27 mouse cellular contexts compared by ENCODE assay signal in the genomic region with DNA sequence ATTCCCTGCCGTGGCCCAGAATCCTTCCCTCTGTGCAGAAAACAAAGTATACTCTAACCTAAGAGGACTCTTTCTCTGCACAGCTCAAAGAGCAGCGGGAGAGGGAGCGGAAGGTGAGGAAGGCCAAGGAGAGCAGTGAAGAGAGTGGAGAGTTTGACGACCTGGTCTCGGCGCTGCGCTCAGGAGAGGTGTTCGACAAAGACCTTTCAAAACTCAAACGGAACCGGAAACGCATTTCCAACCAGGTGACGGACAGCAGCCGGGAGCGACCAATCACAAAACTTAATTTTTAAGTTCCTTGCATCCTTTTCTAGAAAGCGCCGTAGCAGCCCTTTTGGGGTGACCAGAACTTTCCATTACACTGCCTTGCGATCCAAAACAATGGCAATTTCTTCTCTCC.
"Had no signal": no experiment of that assay in that cellular context is flagged by ENCODE, and none has a peak within 500 bp of the region (broad histone marks: within the 10 kb centered on the region; RNA-seq: fewer than 3 reads in every experiment).

No protein-coding gene starts in this region.

- DNase-seq: left cerebral cortex, postnatal 4 days; liver, embryonic 13.5 days; liver, postnatal 0 days; lung, adult 18-20 months; lung, adult 2 months; lung, embryonic 14.5 days; lung, postnatal 10 days; lung, postnatal 14 days; lung, postnatal 36 days; lung, postnatal 4 days; midbrain, embryonic 14.5 days had no signal

- H3K27me3 ChIP-seq: limb, embryonic 12.5 days; limb, embryonic 13.5 days; limb, embryonic 15.5 days; liver, embryonic 12.5 days; liver, embryonic 13.5 days; liver, embryonic 15.5 days; lung, embryonic 15.5 days; megakaryocyte, embryonic 14.5 days; midbrain, embryonic 12.5 days; midbrain, embryonic 13.5 days; midbrain, embryonic 15.5 days; neural tube, embryonic 12.5 days had no signal

- H3K4me1 ChIP-seq: limb, embryonic 10.5 days; limb, embryonic 12.5 days; limb, embryonic 13.5 days; limb, embryonic 15.5 days; liver, embryonic 12.5 days; midbrain, embryonic 13.5 days; midbrain, embryonic 15.5 days; neural tube, embryonic 12.5 days had no signal

- H3K9me3 ChIP-seq: limb, embryonic 10.5 days; limb, embryonic 12.5 days; limb, embryonic 13.5 days; limb, embryonic 15.5 days; liver, embryonic 12.5 days; liver, embryonic 13.5 days; liver, embryonic 15.5 days; lung, embryonic 15.5 days; megakaryocyte, embryonic 14.5 days; midbrain, embryonic 10.5 days; midbrain, embryonic 12.5 days; midbrain, embryonic 13.5 days; midbrain, embryonic 15.5 days; neural tube, embryonic 12.5 days had no signal

- H3K27ac ChIP-seq: limb, embryonic 10.5 days; limb, embryonic 12.5 days; limb, embryonic 13.5 days; limb, embryonic 15.5 days; liver, embryonic 12.5 days; liver, embryonic 13.5 days; liver, embryonic 14.5 days; liver, embryonic 15.5 days; lung, embryonic 15.5 days; macrophage; midbrain, embryonic 10.5 days; midbrain, embryonic 12.5 days; midbrain, embryonic 13.5 days; midbrain, embryonic 15.5 days; neural tube, embryonic 12.5 days had no signal

- H3K9ac ChIP-seq: limb, embryonic 12.5 days; limb, embryonic 13.5 days; limb, embryonic 15.5 days; liver, embryonic 12.5 days; liver, embryonic 13.5 days; liver, embryonic 14.5 days; liver, embryonic 15.5 days; liver, postnatal 0 days; lung, embryonic 14.5 days; lung, embryonic 15.5 days; midbrain, embryonic 12.5 days; midbrain, embryonic 13.5 days; midbrain, embryonic 15.5 days; neural tube, embryonic 12.5 days had no signal

- H3K4me3 ChIP-seq: limb, embryonic 10.5 days; limb, embryonic 12.5 days; limb, embryonic 13.5 days; limb, embryonic 15.5 days; liver, embryonic 12.5 days; liver, embryonic 13.5 days; liver, embryonic 15.5 days; lung, embryonic 15.5 days; megakaryocyte, embryonic 14.5 days; midbrain, embryonic 10.5 days; midbrain, embryonic 12.5 days; midbrain, embryonic 13.5 days; midbrain, embryonic 15.5 days; myocyte; neural tube, embryonic 12.5 days had no signal
